Mouse (Mus musculus) ES-Bruce4 (cell line): ENCODE results near the gene Gmip. TPM values are rescaled to one million over a fixed set of nuclear protein-coding genes. Genes with fewer than 3 reads are reported as not detected.

ENCODE experiments used
- H3K27ac ChIP-seq: 2 replicates; pipeline ENCODE4 v1.5.1; 2012; ENCODE audit warnings: low read length, inconsistent platforms; ENCODE audit not compliant: insufficient read depth
- H3K27me3 ChIP-seq: 2 replicates; pipeline ENCODE4 v1.6.1; 2012; ENCODE audit warnings: mild to moderate bottlenecking, low read length, inconsistent platforms; ENCODE audit not compliant: control insufficient read depth, poor library complexity, insufficient read depth, severe bottlenecking
- H3K36me3 ChIP-seq: 2 replicates; pipeline ENCODE4 v1.6.1; 2012; ENCODE audit warnings: inconsistent platforms, mild to moderate bottlenecking, low read length, moderate library complexity; ENCODE audit not compliant: control insufficient read depth, poor library complexity, insufficient read depth, severe bottlenecking
- H3K4me1 ChIP-seq: one replicate; pipeline ENCODE4 v1.8.1; 2011; ENCODE audit warnings: low read length; ENCODE audit not compliant: control insufficient read depth, insufficient read depth
- H3K4me3 ChIP-seq: 2 replicates; pipeline ENCODE4 v1.5.1; 2011; ENCODE audit warnings: low read depth, mild to moderate bottlenecking, low read length
- H3K9ac ChIP-seq: 2 replicates; pipeline ENCODE4 v1.6.1; 2012; ENCODE audit warnings: low read depth, mild to moderate bottlenecking, inconsistent platforms; ENCODE audit not compliant: poor library complexity, severe bottlenecking
- H3K9me3 ChIP-seq: replicated peaks from 2 replicates; pipeline ENCODE4 v1.6.1; 2012; ENCODE audit warnings: mild to moderate bottlenecking, low read length, inconsistent platforms; ENCODE audit not compliant: control insufficient read depth, poor library complexity, insufficient read depth, severe bottlenecking
- CTCF ChIP-seq: IDR thresholded peaks from one replicate; pipeline ENCODE4 v1.8.1; 2011; ENCODE audit warnings: low read depth, low read length
- EP300 ChIP-seq: IDR thresholded peaks from 2 replicates; pipeline ENCODE4 v1.6.1; 2011; ENCODE audit warnings: low read depth, low read length; ENCODE audit not compliant: insufficient read depth
- POLR2A ChIP-seq: IDR thresholded peaks from one replicate; pipeline ENCODE4 v1.8.1; 2011; ENCODE audit warnings: low read length; ENCODE audit not compliant: insufficient read depth
- polyA plus RNA-seq: library from polyadenylated mRNA; stranded (reverse); fragments of >200 nt; gene quantifications from 2 replicates; pipeline ENCODE4 v1.2.4, GENCODE M21; 2011; ENCODE audit warnings: low read depth; ENCODE audit not compliant: missing spikeins, insufficient read depth, insufficient read length

Gmip gene
- polyA plus RNA-seq, 1 experiment, result 11.6 TPM

DNA sequence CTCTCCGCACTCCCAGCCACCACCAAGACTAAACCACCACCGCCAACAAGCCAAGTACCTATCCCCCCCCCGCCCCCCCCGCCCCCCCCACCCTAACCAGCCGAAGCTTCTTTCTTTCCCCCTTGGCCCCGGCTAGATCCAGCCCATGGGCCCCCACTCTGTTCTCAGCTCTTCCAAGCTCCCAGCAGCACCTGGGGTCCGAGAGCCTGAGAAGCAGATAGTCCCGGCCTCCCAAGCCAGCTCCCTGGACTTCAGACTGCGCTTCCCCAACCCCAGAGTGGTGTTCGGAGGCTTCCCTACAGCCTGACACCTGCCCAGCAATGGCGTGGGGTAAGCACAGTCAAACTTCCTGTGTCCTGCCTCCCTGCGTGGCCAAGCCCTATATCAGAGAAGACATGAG lies 31.4 kb upstream of the Gmip start:
- no peak overlapping the region for H3K27ac ChIP-seq
- H3K4me1 ChIP-seq, result no peaks in the 10 kb centered on the region
- no peaks in the 10 kb centered on the region for H3K27me3 ChIP-seq
- H3K36me3 ChIP-seq, result peaks cover 3% of the 10 kb centered on the region; the same call in 1 of the 2 replicates
- TF ChIP-seq EP300 (no peak), CTCF (no peak), POLR2A (no peak)
- no peaks in the 10 kb centered on the region for H3K9me3 ChIP-seq
- peak overlapping the region; percentile 69 for H3K9ac ChIP-seq
- peak overlapping the region; percentile 49 for H3K4me3 ChIP-seq

GRCm38 (mm10) chr8:69789105-69789504 lies 19.4 kb upstream of the Gmip start:
- Histone ChIP-seq H3K27me3 (no peaks in the 10 kb centered on the region), H3K9me3 (no peaks in the 10 kb centered on the region), H3K36me3 (peaks cover 9% of the 10 kb centered on the region), H3K9ac (no peak overlapping the region), H3K4me1 (no peaks in the 10 kb centered on the region), H3K27ac (no peak overlapping the region; the same call in 1 of the 2 replicates), H3K4me3 (no peak overlapping the region)
- TF ChIP-seq CTCF, result no peak
- TF ChIP-seq POLR2A, result no peak
- no peak for TF ChIP-seq EP300

GRCm38 (mm10) chr8:69789731-69790130 lies 18.7 kb upstream of the Gmip start:
- TF ChIP-seq EP300 (no peak), CTCF (no peak), POLR2A (no peak)
- Histone ChIP-seq H3K4me3 (peak overlapping the region; percentile 17; the same call in 1 of the 2 replicates), H3K27ac (peak overlapping the region; percentile 94), H3K9me3 (no peaks in the 10 kb centered on the region), H3K4me1 (no peaks in the 10 kb centered on the region), H3K27me3 (no peaks in the 10 kb centered on the region), H3K9ac (peak overlapping the region; percentile 96), H3K36me3 (peaks cover 16% of the 10 kb centered on the region)

DNA sequence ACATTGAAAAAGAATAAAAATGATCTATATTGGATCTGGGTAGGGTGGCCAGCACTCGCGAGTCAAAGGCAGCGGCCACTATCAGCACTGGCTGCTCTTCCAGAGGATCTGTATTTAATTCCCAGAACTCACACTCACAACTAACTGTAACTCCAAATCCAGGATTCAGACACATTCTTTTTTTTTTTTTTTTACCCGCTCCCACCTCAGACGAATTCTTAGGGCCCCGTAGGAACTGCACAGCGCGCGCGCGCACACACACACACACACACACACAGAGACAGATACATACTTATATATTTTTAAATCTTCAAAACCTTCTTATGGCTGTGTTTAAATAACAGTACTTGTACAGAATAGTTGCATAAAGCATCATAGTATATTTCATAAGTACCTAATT lies 18.1 kb upstream of the Gmip start:
- Histone ChIP-seq H3K9me3 (no peaks in the 10 kb centered on the region), H3K9ac (peak overlapping the region; percentile 96), H3K4me1 (no peaks in the 10 kb centered on the region), H3K27me3 (no peaks in the 10 kb centered on the region), H3K27ac (peak overlapping the region; percentile 94), H3K36me3 (peaks cover 22% of the 10 kb centered on the region), H3K4me3 (peak overlapping the region; percentile 94)
- TF ChIP-seq EP300 (no peak), CTCF (no peak), POLR2A (no peak)

DNA sequence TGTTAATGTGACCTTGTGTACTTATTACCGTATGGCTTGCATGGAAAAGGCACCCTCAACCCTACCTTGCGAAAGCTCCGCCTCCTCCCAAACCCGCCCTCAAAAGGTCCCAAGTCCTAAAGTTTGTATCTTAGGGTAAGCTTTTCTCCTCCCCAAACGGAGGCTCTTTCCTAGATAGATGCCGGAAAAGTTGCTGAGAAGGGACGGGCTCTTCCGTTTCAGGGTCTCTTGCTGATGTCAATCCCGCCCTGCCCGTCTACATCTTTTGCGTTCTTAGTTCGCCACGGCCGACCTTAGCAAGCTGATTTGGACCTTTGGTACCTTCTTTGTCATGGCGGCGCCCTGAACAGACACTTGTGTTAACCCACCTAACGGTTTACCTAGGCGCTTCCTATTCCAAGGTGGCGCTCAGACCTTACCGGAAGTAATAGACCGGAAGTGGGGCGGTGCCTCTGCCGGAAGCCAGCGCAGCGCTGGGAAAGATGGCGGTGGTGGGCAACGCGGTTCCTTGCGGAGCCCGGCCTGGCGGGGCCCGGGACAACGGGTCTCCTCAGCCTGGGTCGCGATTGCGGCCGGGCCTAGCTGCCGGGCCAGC lies 17.6 kb upstream of the Gmip start, which contains the start of the genes Atp13a1 and Zfp866:
Gene Atp13a1 (plus strand): TSS at position 391 of the 595 bp plus-strand sequence.
Gene Zfp866 (minus strand): TSS at position 406 of the 595 bp plus-strand sequence.
- H3K4me3 ChIP-seq, result peak within 1 kb of the TSS; percentile 94
- TF ChIP-seq POLR2A, result peak; percentile 90
- no peak for TF ChIP-seq CTCF
- no peak for TF ChIP-seq EP300
- H3K27me3 ChIP-seq, result no peaks in the 10 kb centered on the region
- H3K27ac ChIP-seq, result peak within 1 kb of the TSS; percentile 94
- H3K9ac ChIP-seq, result peak within 1 kb of the TSS; percentile 96
- H3K4me1 ChIP-seq, result no peaks in the 10 kb centered on the region
- H3K36me3 ChIP-seq, result peaks cover 27% of the 10 kb centered on the region
- no peaks in the 10 kb centered on the region for H3K9me3 ChIP-seq

GRCm38 (mm10) chr8:69791415-69792068 lies 16.9 kb upstream of the Gmip start:
- peak overlapping the region; percentile 96 for H3K9ac ChIP-seq
- H3K4me3 ChIP-seq, result peak overlapping the region; percentile 94
- H3K4me1 ChIP-seq, result no peaks in the 10 kb centered on the region
- H3K36me3 ChIP-seq, result peaks cover 34% of the 10 kb centered on the region
- H3K9me3 ChIP-seq, result no peaks in the 10 kb centered on the region
- TF ChIP-seq EP300, result no peak
- TF ChIP-seq POLR2A, result no peak
- TF ChIP-seq CTCF, result no peak
- H3K27ac ChIP-seq, result peak overlapping the region; percentile 2
- H3K27me3 ChIP-seq, result no peaks in the 10 kb centered on the region
